Mouse (Mus musculus) thymus, adult 18-20 months (tissue): ENCODE data around the gene Mag.
"Not testable (repeated sequence)": the region's sequence is repeated elsewhere in the genome, so short reads cannot be mapped to it uniquely, and the experiment has no call there.

Experiments
- DNase-seq, 2 experiments: peaks; one replicate each; pipeline ENCODE4 v3.0.0; 2022; ENCODE audit warnings: mixed read lengths in 2 of 2

The Mag gene

DNA sequence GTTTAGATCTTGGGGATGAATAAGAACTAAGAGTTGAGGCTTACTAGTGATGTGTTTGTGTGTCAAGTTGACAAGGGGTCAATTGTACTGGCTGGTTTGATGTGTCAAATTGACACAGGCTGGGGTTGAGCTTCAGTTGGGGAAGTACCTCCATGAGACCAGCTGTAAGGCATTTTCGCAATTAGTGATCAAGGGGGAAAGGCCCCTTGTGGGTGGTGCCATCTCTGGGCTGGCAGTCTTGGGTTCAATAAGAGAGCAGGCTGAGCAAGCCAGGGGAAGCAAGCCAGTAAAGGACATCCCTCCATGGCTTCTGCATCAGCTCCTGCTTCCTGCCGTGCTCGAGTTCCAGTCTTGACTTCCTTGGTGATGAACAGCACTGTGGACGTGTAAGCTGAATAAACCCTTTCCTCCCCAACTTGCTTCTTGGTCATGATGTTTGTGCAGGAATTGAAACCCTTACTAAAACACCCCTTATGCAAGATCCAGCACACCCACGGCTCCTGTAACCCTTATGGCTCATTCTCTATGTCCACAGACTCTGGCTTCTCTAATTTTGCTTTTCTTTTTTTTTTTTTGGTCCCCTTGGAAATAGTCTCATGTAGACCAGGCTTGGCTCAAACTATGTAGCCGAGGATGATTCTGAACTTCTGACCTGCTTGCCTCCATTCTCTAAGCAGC lies 20.9 kb upstream of the Mag start:
- DNase-seq: not testable (repeated sequence)

DNA sequence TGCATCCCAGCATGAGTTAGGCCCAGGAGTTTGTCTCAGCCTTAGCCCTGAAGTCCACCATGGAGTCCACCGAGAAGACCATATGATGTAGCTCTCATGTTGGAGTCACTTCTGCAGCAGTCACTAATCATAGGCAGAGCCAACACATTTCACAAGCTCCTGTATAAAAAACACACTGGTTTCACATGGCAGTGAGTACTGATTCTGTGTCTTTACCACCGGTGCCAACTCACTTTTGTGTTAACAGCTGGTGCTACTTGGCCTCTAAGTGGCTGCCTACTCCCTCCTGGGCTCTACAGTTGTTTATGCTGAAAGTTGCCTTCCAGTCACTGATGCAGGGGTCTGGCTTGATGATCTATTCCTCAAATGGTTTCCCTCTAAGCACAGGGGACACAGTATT lies 9.9 kb upstream of the Mag start, which contains the start of gene Hamp2:
Hamp2 (minus strand) TSS at position 101 of the 400 bp plus-strand sequence.
- not testable (repeated sequence) for DNase-seq

- no peak for DNase-seq
Observed at GRCm38 (mm10) chr7:30924071-30924470, 9.4 kb upstream of the Mag start.

- DNase-seq: not testable (repeated sequence)
Observed at GRCm38 (mm10) chr7:30922490-30922889, 7.8 kb upstream of the Mag start.

DNA sequence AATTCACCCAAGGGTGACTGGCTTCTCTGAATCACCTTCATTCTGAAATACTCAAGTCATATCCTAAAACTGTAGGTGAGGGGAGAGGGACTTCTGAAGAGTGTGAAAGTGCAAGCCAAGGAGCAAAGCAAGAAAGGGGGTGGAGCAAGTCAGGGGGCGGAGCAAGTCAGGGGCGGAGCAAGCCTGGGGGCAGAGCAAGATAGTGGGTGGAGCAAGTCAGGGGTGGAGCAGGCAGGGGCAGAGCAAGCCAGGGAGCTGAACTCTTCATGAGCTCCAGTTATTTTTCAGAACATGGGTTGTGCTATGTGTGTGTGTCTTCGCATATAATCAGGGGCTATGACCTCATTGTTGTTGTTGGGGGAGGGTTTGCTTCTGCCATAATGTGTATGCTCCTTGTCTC lies 5.5 kb upstream of the Mag start:
- DNase-seq: no peak

DNA sequence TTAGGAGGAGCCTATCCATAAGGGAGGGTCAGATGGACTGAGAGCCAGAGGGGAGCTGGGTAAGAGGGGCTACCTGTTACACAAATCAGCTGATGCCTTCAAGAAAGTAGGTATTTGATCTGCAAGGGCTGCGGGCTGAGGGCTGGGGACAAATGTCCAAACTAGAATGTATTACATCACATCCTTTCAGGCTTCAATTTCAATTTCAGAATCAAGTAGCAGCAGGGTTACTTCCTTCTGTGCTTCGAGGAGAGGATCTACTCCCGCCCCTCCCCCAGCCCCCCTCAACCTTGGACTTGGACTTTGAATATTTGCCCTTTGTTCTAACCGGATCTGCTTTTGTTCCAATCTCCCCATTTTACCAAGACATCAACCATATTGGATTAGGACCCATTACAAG lies 2.5 kb upstream of the Mag start:
- DNase-seq: no peak

DNA sequence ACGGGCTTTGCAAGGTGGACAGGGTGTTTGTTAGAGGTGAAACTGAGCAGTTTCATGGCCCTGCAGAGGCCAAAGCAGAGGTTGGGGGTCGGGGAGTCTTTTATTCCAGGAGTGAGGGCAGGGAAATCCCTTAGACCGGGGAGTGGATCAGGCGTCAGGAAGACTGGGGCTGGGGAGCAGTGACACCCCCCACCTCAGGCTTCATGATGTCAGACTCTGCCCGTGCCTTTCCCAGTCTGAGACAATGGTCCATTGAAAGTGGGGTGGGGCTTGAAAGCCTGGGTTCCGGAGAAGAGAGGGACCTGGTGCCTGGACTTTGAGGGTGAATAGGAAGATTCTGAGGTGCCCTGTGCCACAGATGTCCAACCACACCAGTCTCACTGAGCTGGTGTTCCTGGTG lies 2.0 kb upstream of the Mag start:
- DNase-seq: no peak

DNA sequence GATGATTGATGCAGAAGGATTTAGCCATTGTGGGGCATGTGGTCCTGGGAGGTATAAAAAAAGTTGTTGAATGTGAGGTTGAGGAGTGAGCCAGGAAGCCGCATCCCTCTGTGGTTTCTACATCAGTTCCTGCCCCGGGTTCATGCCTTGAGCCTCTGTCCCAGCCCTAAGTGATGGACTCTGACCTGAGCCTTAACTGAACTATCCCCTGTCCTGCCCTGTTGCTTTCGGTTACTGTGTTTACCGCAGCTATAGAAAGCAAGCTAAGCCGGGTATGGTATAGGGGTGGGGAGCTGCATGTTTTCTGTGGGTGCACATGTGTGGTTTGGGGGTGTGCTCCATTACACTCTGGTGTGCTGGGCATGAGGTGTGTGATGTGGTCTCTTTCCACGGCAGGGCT lies 4.9 kb downstream of the Mag start:
- DNase-seq: no peak

GRCm38 (mm10) chr7:30908992-30909431 lies 5.7 kb downstream of the Mag start:
- no peak for DNase-seq

DNA sequence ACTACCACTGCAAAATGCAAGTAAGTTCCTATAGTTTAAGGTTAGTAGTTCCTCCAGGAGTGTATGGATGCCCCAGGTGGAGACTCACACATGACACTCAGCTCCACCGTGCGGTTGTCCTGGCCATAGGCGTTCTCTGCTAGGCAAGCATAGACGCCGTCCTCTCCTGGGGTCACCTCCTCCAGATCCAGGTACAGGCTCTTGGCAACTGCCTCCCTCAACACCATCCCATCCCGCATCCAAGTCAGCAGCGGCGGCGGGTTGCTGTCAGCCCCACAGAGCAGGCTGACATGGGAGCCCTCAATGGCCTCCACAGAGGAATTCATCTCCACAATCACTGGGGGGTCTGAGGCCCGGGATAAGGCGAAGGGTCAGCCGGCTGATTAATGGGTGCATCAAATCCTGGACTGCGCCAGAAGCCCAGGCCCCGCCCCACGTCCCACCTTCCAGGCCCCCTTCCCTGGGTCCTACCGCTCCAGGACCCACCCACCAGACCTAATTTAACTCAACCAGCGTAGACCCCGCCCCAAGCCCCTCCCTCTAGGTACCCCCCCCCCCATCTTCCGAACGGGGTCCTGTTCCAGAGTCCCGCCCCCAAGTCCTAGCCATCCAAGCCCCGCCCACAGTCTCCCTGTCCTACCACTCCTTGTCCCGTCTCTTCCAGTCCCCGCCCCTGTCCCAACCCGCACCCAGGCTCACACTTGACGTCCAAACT lies 6.2 kb downstream of the Mag start:
- no peak for DNase-seq

GRCm38 (mm10) chr7:30904042-30904441 lies 10.6 kb downstream of the Mag start:
- no peak for DNase-seq

- DNase-seq: no peak
Observed at GRCm38 (mm10) chr7:30895217-30895616, 19.5 kb downstream of the Mag start.

DNA sequence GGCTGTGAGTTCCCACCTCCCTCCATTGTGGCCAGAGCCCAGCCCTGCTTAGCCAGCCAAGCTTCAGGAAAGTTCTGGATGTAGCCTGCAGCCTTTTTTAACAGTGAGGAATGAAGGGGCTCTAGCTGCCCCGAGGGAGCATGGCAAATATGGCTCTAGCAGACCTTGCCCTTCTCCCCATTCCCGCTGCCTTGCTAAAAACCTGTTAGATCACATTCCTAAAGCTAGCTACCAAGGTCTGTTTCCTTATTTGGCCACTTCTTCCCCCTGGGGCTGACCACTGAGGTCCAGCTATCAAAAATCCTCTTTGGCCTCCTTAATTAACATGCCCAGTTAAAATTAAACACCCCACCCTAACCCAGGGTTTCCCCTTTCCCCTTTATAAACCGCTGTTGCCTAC lies 22.2 kb downstream of the Mag start:
- no peak for DNase-seq

DNA sequence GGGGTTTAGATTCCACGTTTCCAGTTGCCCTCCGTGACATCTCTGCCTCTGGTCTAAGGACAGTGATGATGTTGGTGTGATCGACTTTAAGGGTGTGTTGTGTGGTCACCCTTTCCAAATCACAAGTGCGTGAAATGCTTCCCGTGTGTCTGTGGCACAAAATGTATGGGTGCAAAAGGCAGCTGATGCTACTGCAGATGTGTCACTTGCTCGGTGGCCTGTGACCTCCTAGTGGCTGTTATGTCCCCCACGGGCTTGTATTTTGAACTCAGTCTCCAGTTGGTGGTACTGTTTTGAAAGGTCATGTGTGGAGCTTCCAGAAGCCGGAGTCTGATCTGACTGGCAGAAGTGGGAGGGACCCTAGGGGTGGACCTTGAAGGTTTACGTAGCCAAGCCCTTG lies 22.9 kb downstream of the Mag start:
- DNase-seq: no peak

- DNase-seq: no peak
Observed at GRCm38 (mm10) chr7:30890681-30891080, 24.0 kb downstream of the Mag start.

DNA sequence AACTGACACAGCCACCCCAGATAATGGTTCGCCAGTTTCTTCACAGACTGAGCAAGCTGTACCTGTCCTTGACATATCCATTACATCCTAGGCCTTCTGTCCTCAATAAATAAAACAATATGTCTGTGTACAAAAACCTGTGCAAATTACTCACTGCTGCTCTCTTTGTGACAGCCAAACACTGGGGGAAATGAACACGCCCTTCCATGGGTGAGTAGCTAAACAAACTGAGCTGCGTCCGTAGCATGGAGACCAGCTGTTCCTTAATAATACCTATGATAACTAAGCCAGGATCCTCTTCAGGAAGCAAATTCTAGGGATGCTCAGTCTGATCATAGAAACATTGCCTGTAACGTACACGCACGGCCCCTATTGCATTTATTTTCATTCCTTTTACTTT lies 25.9 kb downstream of the Mag start:
- DNase-seq: no peak

GRCm38 (mm10) chr7:30887568-30888188 lies 27.0 kb downstream of the Mag start:
- DNase-seq: peak in 1 of 2 experiments; percentile 27

GRCm38 (mm10) chr7:30886852-30887251 lies 27.8 kb downstream of the Mag start:
- no peak for DNase-seq

GRCm38 (mm10) chr7:30884047-30884446 lies 30.6 kb downstream of the Mag start:
- no peak for DNase-seq

DNA sequence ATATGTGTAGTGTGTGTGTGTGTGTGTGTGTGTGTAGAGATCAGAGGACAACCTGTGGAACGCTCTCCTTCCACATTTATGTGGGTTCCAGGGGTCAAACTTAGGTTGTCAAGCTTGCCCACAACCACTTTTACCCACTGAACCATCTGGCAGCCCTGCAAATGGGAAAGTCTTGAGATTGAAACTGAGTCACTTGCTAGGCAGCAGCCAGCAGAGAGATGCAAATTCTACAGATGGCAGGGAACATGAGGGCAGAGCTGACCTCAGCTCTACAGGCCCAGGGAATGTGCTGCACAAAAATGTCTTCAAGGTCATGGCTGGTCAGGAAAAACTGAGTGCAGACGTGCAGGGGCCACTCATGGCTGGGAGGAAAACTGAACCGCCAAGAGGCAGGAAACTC lies 33.3 kb downstream of the Mag start:
- no peak for DNase-seq

GRCm38 (mm10) chr7:30880176-30880575 lies 34.5 kb downstream of the Mag start, which contains the start of gene Cd22:
Gene Cd22 (minus strand): TSS chr7:30880342.
- DNase-seq: no peak

DNA sequence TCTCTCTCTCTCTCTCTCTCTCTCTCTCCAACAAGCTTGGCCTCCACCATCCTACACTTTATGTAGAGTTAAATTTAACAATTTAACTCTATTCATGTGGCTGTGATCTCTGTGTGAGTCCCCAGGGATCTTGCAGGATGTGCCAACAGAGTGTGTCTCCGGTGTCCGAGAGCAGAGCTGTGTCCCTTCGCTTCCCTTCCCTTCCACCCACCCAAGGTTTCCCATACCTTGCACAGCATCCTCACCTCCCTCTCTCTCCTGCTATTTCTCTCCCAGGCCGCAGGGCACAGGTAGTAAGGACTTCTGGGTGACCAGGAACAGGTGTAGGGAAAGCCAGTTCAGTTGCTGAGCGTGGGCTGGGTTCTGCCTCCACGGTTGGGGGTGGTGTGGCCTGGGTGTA lies 35.7 kb downstream of the Mag start:
- no peak for DNase-seq

DNA sequence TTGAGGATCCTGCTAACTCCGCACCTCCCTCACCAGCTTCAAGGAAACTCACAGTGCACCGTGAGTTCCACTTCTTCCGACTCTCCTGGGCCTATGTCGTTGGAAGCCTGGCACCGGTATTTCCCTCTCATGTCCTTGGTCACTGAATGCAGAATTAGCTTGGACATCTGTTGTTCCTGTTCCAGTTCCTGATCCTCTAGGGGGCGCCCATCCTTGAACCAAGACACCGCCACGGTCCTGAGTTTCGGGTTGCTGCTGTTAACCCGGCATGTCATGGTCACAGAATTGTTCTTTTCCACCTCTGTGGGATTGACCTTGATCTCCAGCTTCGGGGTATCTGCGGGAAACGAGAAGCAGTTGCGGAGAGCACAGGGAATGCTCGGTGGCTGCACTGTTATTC lies 41.6 kb downstream of the Mag start:
- peak; percentile 23 to 27 for DNase-seq

DNA sequence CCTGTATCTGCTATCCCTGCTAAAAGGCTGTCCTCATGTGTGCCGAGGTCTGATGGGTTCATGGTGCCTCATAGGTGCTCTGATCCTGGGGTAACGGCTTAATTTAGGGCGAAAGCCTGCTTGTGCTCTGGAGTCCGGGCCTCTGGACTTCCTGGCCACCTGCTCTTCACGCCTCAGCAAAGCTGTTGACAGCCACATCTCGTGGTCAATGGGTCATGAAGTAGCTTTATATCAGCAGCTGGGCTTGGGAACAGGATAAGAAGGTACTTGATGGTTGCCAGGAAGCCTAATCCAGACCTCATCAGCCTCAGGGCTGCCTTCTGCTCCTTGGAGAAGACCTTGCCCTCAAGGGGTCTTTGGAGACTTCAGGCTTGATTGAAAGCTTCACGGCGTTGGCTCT lies 51.3 kb downstream of the Mag start:
- DNase-seq: no peak
